Mouse (Mus musculus) erythroblast, embryonic 14.5 days (primary cell): ENCODE results near the gene C1s2. TPM values are rescaled to one million over a fixed set of nuclear protein-coding genes. Genes with fewer than 3 reads are reported as not detected.
A peak's percentile ranks its signal among the peaks of the same experiment; 100 is the strongest.

Experiments used
- H3K27me3 ChIP-seq: 2 replicates; pipeline ENCODE4 v1.6.1; 2012; ENCODE audit warnings: inconsistent platforms; ENCODE audit not compliant: control insufficient read depth
- H3K36me3 ChIP-seq: 2 replicates; pipeline ENCODE4 v1.6.1; 2012; ENCODE audit warnings: mild to moderate bottlenecking, inconsistent platforms; ENCODE audit not compliant: control insufficient read depth
- H3K4me1 ChIP-seq: 2 replicates; pipeline ENCODE4 v1.6.1; 2012; ENCODE audit warnings: inconsistent platforms; ENCODE audit not compliant: control insufficient read depth
- H3K4me3 ChIP-seq: replicated peaks from 2 replicates; pipeline ENCODE3; 2012; ENCODE audit warnings: moderate library complexity, mild to moderate bottlenecking, inconsistent platforms
- H3K9me3 ChIP-seq: 2 replicates; pipeline ENCODE4 v1.6.1; 2012; ENCODE audit warnings: low read length, inconsistent platforms, mixed read lengths; ENCODE audit not compliant: control insufficient read depth
- GATA1 ChIP-seq: IDR thresholded peaks from 2 replicates; pipeline ENCODE4 v1.6.1; 2012; ENCODE audit warnings: low read length, inconsistent platforms, mixed read lengths
- TAL1 ChIP-seq: IDR thresholded peaks from 3 replicates; pipeline ENCODE4 v1.6.1; 2012; ENCODE audit warnings: low read length, inconsistent platforms, mixed read lengths
- polyA plus RNA-seq: library from polyadenylated mRNA; stranded (reverse); fragments of >175 nt; gene quantifications from 2 replicates; pipeline ENCODE4 v1.2.3, GENCODE M21; 2012

The C1s2 gene
- polyA plus RNA-seq, 1 experiment = not detected

DNA sequence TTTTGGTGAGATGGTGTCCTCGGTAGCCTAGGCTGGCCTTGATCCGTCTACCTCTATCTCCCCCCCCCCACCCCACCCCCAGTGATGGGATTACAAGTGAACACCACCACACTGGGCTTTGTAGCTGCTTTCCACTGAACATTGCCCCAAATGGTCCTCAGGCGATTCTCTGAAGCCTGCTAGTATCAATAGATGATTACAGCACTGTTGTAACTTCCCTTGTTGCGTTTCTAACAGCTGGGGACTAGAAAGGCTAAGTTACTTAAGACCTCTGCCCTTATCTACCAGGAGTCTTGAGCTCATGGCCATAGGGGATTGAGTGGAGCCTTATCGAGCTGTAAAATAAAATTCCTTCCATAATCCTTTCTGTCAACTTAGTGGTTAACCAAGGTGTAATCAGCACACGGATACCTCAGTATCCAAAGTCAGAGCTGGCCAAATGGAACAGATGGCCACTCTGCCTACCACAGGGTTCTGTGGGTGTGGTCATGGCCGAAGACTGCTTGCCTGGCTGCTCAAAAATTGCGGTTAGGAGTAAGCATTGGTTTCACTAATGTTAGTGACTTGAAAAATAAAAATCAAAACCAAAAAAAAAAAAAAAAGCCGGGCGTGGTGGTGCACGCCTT lies 33.5 kb upstream of the C1s2 start:
- TF ChIP-seq GATA1 (no peak), TAL1 (no peak)
- Histone ChIP-seq H3K4me1 (peaks cover 76% of the 10 kb centered on the region), H3K9me3 (no peaks in the 10 kb centered on the region), H3K36me3 (peaks cover 91% of the 10 kb centered on the region), H3K4me3 (no peak overlapping the region), H3K27me3 (no peaks in the 10 kb centered on the region)

DNA sequence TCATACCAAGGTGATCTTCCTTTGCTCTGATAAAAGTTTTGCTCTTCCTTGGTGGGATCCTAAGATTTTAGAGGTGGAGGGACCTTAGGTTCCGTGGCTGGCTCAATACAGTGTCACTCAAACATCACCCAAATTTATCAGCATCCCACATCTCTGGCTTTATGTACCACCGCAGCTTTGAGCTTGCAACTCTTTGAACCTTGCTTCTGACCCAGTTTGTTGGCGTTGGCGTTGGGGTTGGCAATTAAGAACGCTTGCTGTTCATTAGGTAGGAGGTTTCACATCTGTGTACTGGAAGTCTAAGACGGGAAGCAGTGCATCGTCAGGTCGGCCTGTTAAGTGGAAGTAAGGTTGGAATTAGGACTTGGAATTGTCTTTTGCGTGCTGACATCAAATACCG lies 29.1 kb upstream of the C1s2 start:
- Histone ChIP-seq H3K4me1 (peaks cover 67% of the 10 kb centered on the region), H3K27me3 (no peaks in the 10 kb centered on the region), H3K9me3 (no peaks in the 10 kb centered on the region), H3K36me3 (peaks cover 50% of the 10 kb centered on the region), H3K4me3 (peak overlapping the region; percentile 100)
- TF ChIP-seq GATA1 = peak; percentile 42; the same call in 1 of the 2 replicates
- no peak for TF ChIP-seq TAL1

DNA sequence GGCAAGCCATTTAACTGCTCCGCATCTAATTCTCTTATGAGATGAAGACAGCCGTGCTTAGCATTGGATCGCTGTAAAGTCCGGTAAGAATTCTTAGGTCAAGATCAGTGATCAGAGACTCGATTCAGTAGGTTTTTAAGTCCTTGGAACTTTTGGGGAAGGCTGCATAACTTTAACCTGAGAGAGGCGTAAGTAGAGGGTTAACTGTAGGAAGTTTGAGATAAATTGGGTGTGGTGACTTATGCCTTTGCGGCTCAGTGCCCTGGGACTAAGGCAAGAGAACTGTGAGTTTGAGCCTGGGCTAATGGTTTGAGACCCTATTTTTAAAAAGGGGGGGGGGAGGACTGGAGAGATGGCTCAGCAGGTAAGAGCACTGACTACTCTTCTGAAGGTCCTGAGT lies 28.4 kb upstream of the C1s2 start:
- H3K27me3 ChIP-seq = no peaks in the 10 kb centered on the region
- H3K4me1 ChIP-seq = peaks cover 66% of the 10 kb centered on the region
- peak overlapping the region; percentile 100 for H3K4me3 ChIP-seq
- H3K36me3 ChIP-seq = peaks cover 45% of the 10 kb centered on the region
- TF ChIP-seq GATA1 = no peak
- no peaks in the 10 kb centered on the region for H3K9me3 ChIP-seq

DNA sequence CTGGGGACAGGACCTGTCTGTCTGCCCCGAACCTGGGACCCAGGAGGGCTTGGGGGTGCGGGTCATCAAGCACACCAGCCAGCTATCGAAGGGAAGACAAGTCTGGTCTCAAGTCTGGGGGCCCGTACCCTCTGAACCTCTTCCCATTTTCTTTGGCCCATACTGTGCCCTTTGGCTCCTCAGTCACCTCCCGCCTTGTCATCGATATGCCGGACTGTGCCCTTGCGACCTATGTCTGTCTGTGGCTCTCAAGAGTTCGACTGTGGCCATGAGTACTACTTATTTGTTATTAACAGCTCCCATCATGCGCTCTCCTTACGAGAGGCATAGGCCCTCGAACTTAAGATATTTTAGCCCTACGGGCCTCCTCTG lies 27.5 kb upstream of the C1s2 start:
- no peaks in the 10 kb centered on the region for H3K9me3 ChIP-seq
- H3K36me3 ChIP-seq = peaks cover 36% of the 10 kb centered on the region
- no peaks in the 10 kb centered on the region for H3K27me3 ChIP-seq
- peak overlapping the region; percentile 100 for H3K4me3 ChIP-seq
- no peak for TF ChIP-seq GATA1
- no peak for TF ChIP-seq TAL1
- peaks cover 63% of the 10 kb centered on the region for H3K4me1 ChIP-seq

DNA sequence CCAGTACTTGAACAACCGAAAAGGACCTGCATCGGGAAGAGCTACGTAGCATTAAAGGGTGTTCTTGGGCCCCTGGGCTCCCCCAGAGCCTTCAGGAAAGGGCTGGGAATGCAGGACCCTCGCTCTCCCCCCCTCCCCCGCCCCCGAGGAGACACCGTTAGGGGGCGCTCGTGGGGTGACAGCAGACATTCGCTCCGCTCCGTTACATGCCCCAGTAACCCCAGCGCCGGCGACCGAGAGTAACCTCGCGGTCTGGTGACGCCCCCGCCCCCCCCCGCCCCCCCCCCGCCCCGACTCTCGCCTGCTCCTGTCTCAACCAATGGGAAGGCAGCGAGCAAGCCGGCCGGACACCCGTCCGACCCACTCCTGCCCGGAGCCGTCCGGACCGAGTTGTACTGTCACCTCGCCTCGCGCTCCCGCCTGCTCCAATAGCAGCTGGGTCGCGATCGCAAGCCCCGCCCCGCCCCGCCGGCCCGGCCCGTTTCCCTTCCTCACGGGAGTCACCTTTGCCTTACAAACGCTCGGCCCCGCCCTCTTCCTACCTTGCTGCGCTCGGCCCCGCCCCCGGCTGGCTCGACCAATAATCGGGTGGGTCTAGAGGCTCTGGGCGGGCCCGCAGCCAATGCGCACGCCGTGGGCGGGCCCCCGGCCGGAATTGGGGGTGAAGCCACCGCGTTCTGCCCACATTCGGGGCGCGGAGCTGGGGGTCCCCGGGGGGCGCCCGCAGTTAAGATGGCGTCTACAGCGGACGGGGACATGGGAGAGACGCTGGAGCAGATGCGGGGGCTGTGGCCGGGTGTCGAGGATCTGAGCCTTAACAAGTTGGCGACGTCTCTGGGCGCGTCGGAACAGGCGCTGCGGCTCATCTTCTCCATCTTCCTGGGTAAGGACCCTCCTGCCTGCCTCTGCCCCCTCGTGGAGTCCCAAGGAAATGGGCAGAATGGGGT lies 26.9 kb upstream of the C1s2 start, which contains the start of gene Lpcat3:
Lpcat3 (plus strand) TSS at position 551 of the 947 bp plus-strand sequence.
- peak within 1 kb of the TSS; percentile 100 for H3K4me3 ChIP-seq
- peaks cover 60% of the 10 kb centered on the region for H3K4me1 ChIP-seq
- peaks cover 30% of the 10 kb centered on the region for H3K36me3 ChIP-seq
- TF ChIP-seq GATA1 = no peak
- TF ChIP-seq TAL1 = no peak
- H3K9me3 ChIP-seq = no peaks in the 10 kb centered on the region
- no peaks in the 10 kb centered on the region for H3K27me3 ChIP-seq

DNA sequence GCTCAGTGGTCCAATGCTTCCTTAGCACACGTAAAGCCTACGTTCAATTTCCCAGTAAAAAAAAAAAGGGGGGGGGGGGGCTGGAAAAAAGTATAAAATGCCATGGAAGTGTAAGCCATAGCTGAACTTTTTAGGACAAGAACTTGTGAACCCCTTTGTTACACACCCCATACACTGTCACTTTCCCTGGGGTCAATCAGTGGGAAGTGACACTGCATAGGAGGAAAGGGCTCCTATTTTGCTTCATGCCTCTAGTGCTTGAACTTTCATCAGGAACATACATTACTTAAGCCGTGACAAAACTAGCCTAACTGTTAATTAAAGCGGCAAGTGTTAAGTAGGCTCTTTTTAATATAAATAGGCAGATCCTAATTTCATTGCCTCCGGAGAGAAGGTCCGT lies 26.1 kb upstream of the C1s2 start:
- no peaks in the 10 kb centered on the region for H3K9me3 ChIP-seq
- peak overlapping the region; percentile 100 for H3K4me3 ChIP-seq
- H3K27me3 ChIP-seq = no peaks in the 10 kb centered on the region
- peaks cover 55% of the 10 kb centered on the region for H3K4me1 ChIP-seq
- H3K36me3 ChIP-seq = peaks cover 23% of the 10 kb centered on the region
- TF ChIP-seq TAL1 = no peak
- TF ChIP-seq GATA1 = no peak

DNA sequence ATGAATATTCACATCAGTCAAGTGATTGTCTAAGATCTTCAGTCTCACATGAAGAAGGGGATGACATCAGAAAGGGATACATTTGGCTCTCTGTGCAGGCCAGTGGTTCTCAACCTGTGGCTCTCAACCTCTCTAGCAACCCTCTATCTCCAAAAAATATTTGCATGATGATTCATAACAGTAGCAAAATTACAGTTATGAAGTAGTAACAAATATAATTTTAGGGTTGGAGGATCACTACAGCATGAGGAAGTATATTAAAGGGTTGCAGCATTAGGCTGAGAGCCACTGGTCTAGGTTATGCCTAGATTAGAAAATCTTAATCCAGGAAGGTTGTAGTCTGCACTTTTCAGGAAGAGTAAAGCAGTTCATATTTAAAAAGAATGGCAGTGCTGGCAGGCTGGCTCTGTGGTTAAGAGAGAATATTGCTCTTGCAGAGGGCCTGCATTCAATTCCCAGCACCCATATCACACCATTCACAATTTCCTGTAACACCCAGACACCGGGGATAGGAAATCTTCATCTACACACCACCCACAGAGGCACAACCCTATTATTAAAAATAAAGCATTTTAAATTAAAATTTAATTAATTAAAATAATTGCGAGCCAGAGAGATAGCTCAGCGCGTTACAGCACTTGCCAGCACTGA lies 25.4 kb upstream of the C1s2 start:
- TF ChIP-seq TAL1 (no peak), GATA1 (no peak)
- peaks cover 48% of the 10 kb centered on the region for H3K4me1 ChIP-seq
- no peaks in the 10 kb centered on the region for H3K27me3 ChIP-seq
- H3K36me3 ChIP-seq = peaks cover 16% of the 10 kb centered on the region
- H3K4me3 ChIP-seq = no peak overlapping the region
- H3K9me3 ChIP-seq = no peaks in the 10 kb centered on the region

DNA sequence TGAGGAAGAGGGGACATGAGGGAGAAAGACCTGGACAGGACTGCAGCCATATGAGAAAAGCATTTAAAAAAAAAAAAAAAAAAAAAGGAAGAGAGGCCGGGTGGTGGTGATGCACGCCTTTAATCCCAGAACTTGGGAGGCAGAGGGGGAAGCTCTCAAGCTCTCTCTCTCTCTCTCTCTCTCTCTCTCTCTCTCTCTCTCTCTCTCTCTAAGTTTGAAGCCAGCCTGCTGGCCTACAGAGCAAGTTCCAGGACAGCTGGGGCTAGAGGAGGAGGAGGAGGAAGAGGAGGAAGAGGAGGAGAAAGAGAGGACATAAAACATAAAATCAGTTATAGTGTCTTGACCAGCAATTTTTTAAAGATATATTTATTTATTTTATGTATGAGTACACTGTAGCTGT lies 22.2 kb upstream of the C1s2 start:
- H3K27me3 ChIP-seq = no peaks in the 10 kb centered on the region
- TF ChIP-seq TAL1 (no peak), GATA1 (no peak)
- no peaks in the 10 kb centered on the region for H3K36me3 ChIP-seq
- H3K9me3 ChIP-seq = peaks cover 4% of the 10 kb centered on the region
- H3K4me3 ChIP-seq = no peak overlapping the region
- peaks cover 30% of the 10 kb centered on the region for H3K4me1 ChIP-seq

DNA sequence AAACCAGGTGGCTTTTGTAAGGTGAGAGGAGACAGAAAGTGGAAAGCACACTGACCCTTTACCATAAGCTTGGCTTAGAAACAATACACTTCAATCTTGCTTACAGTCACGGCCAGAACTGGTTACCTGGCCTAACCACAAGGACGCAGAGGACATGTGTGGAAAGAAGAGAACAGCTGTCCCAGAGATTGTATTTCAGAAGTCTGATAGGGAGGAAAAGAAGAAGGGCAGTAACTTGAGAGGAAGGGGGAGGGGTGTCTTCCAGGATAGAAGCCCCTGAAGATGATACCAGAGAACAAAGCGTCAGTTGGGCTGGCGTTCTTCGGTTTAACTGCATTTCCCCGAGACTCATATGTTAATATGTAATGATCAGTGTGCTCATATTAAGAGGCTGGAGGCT lies 20.0 kb upstream of the C1s2 start:
- Histone ChIP-seq H3K36me3 (no peaks in the 10 kb centered on the region), H3K27me3 (no peaks in the 10 kb centered on the region), H3K4me3 (no peak overlapping the region), H3K4me1 (peaks cover 19% of the 10 kb centered on the region), H3K9me3 (peaks cover 6% of the 10 kb centered on the region)
- TF ChIP-seq GATA1 = no peak
- no peak for TF ChIP-seq TAL1
